Mouse (Mus musculus) hindbrain, embryonic 12.5 days (tissue): ENCODE data around the gene Krtap13-1. TPM values are rescaled to one million over a fixed set of nuclear protein-coding genes. Genes with fewer than 3 reads are reported as not detected.
"Not testable (repeated sequence)": the region's sequence is repeated elsewhere in the genome, so short reads cannot be mapped to it uniquely, and the experiment has no call there.

Experiments used
- ATAC-seq: fragments of 200-750 bp; cut with Nextera tagmentation; 2 replicates; pipeline ENCODE4 v1.8.0; 2017; ENCODE audit warnings: moderate TSS enrichment; ENCODE audit not compliant: low FRiP score
- H3K27ac ChIP-seq: fragments of 300-500 bp; sonication (generic); 2 replicates; pipeline ENCODE4 v1.5.1; 2016; ENCODE audit warnings: mild to moderate bottlenecking
- H3K27me3 ChIP-seq: fragments of 300-500 bp; sonication (generic); 2 replicates; pipeline ENCODE4 v1.6.1; 2016; ENCODE audit warnings: mild to moderate bottlenecking
- H3K36me3 ChIP-seq: fragments of 300-500 bp; sonication (generic); 2 replicates; pipeline ENCODE4 v1.6.1; 2016; ENCODE audit warnings: mild to moderate bottlenecking
- H3K4me1 ChIP-seq: fragments of 300-500 bp; sonication (generic); 2 replicates; pipeline ENCODE4 v1.6.1; 2016
- H3K4me2 ChIP-seq: fragments of 300-500 bp; sonication (generic); replicated peaks from 2 replicates; pipeline ENCODE4 v1.6.1; 2016; ENCODE audit warnings: mild to moderate bottlenecking
- H3K4me3 ChIP-seq: fragments of 300-500 bp; sonication (generic); 2 replicates; pipeline ENCODE4 v1.5.1; 2016; ENCODE audit warnings: mild to moderate bottlenecking
- H3K9ac ChIP-seq: fragments of 300-500 bp; sonication (generic); 2 replicates; pipeline ENCODE4 v1.6.1; 2016; ENCODE audit warnings: mild to moderate bottlenecking, moderate library complexity
- H3K9me3 ChIP-seq: fragments of 300-500 bp; sonication (generic); replicated peaks from 2 replicates; pipeline ENCODE4 v1.6.1; 2016; ENCODE audit warnings: mild to moderate bottlenecking
- WGBS: fragments of 180-500 bp; shearing (Covaris S2); methylation state at CpG from one replicate; pipeline ENCODE4 v1.1.7; 2016; 5-methylcytosine and 5-hydroxymethylcytosine counted together
- polyA plus RNA-seq: library from polyadenylated mRNA; unstranded; fragments of >200 nt; fragmentation: Nextera tagmentation; extraction: Ambion mirVana; gene quantifications from 2 replicates; pipeline ENCODE4 v1.2.1, GENCODE M21; 2016

Gene Krtap13-1
- polyA plus RNA-seq, 1 experiment from 2014 or later = not detected

- no peak overlapping the region for H3K4me2 ChIP-seq
- no peaks in the 10 kb centered on the region for H3K4me1 ChIP-seq
- no peaks in the 10 kb centered on the region for H3K27me3 ChIP-seq
- ATAC-seq = no peak
- 84% methylated on average over 4 of the region's 4 CpGs for WGBS
- no peak overlapping the region for H3K4me3 ChIP-seq
- H3K9ac ChIP-seq = no peak overlapping the region
- H3K27ac ChIP-seq = no peak overlapping the region
- no peaks in the 10 kb centered on the region for H3K9me3 ChIP-seq
- no peaks in the 10 kb centered on the region for H3K36me3 ChIP-seq
Observed at GRCm38 (mm10) chr16:88747943-88748342, 19.3 kb downstream of the Krtap13-1 start.

DNA sequence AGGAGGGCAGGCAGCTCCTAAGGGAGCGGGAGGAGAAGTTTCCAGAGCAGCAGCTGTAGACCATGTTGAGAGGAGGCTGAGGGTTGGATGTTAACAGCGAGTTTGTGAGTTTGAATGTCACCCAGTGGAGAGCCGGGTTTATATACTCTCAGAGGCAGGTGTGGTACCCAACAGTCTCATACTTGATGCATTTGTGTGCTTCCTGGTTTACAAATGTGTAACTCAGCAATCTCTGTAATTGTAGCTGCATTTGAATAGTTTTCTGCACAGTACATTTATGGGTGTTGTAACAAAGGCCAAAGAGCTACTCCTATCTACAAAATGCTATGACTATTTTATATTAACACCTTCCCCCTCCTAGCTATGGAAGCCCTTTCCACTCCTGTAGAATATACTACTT, 22.9 kb downstream of the Krtap13-1 start, which contains the start of gene Krtap13:
Gene Krtap13, minus strand, starts transcription at position 101 of the 400 bp plus-strand sequence.
- H3K4me2 ChIP-seq, H3K27ac ChIP-seq, H3K9ac ChIP-seq, H3K9me3 ChIP-seq, ATAC-seq, H3K4me3 ChIP-seq, H3K36me3 ChIP-seq, H3K27me3 ChIP-seq, H3K4me1 ChIP-seq: not testable (repeated sequence)
- 88% methylated on average over 3 of the region's 3 CpGs for WGBS

GRCm38 (mm10) chr16:88758547-88758946, 29.9 kb downstream of the Krtap13-1 start, which contains the start of gene 2310034C09Rik:
Gene 2310034C09Rik, plus strand, starts transcription at chr16:88758847.
- not testable (repeated sequence) for H3K9ac ChIP-seq, ATAC-seq, H3K4me1 ChIP-seq, H3K4me3 ChIP-seq, H3K4me2 ChIP-seq, H3K27ac ChIP-seq, H3K27me3 ChIP-seq, H3K9me3 ChIP-seq, H3K36me3 ChIP-seq
- WGBS = 92% methylated on average over 3 of the region's 3 CpGs

GRCm38 (mm10) chr16:88774106-88774505, 45.4 kb downstream of the Krtap13-1 start, which contains the start of gene 2310057N15Rik:
Gene 2310057N15Rik, minus strand, starts transcription at chr16:88774206.
- Histone ChIP-seq H3K4me2 (no peak within 1 kb of the TSS), H3K9ac (no peak within 1 kb of the TSS), H3K9me3 (no peaks in the 10 kb centered on the region), H3K4me3 (no peak within 1 kb of the TSS), H3K27me3 (no peaks in the 10 kb centered on the region), H3K36me3 (no peaks in the 10 kb centered on the region), H3K4me1 (no peaks in the 10 kb centered on the region), H3K27ac (no peak within 1 kb of the TSS)
- ATAC-seq = no peak
- whole genome bisulfite sequencing = 84% methylated on average over 2 of the region's 2 CpGs

DNA sequence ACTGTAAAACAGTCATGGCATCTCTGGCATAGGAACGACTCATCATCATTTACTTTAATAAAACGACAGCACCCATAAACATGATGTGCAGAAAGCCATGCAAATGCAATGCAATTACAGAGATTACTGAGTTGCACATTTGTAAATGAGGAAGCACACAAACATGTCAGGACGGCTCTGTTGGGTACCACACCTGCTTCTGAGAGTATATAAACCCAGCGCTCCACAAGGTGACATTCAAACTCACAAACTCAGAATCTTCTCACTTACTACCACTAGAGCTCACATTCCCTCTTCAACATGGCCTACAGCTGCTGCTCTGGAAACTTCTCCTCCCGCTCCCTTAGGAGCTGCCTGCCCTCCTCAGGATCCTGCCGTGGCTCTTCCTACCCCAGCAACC, 48.9 kb downstream of the Krtap13-1 start, which contains the start of gene Gm5965:
Gene Gm5965, plus strand, starts transcription at position 301 of the 400 bp plus-strand sequence.
- WGBS = 91% methylated on average over 6 of the region's 6 CpGs
- no peak within 1 kb of the TSS for H3K4me3 ChIP-seq
- no peaks in the 10 kb centered on the region for H3K36me3 ChIP-seq
- no peak within 1 kb of the TSS for H3K9ac ChIP-seq
- H3K27ac ChIP-seq = no peak within 1 kb of the TSS
- H3K27me3 ChIP-seq = no peaks in the 10 kb centered on the region
- no peak within 1 kb of the TSS for H3K4me2 ChIP-seq
- H3K4me1 ChIP-seq = no peaks in the 10 kb centered on the region
- H3K9me3 ChIP-seq = no peaks in the 10 kb centered on the region
- no peak for ATAC-seq

Other genes starting within 250 kb of the Krtap13-1 start
- not detected in 2 replicates for gene Cldn17, start 221.9 kb upstream of the Krtap13-1 start, polyA plus RNA-seq
- 1.6 and 2.9 TPM in 2 replicates for gene Cldn8, start 165.7 kb upstream of the Krtap13-1 start, polyA plus RNA-seq
- not detected in 2 replicates for gene Krtap24-1, start 116.6 kb upstream of the Krtap13-1 start, polyA plus RNA-seq
- gene 2310079G19Rik, start 101.2 kb upstream of the Krtap13-1 start, polyA plus RNA-seq = not detected in 2 replicates
- gene Krtap26-1, start 81.1 kb upstream of the Krtap13-1 start, polyA plus RNA-seq = not detected in 2 replicates
- not detected in 2 replicates for gene Krtap27-1, start 57.2 kb upstream of the Krtap13-1 start, polyA plus RNA-seq
- gene 2310061N02Rik, start 20.9 kb upstream of the Krtap13-1 start, polyA plus RNA-seq = not detected in 2 replicates
- not detected in 2 replicates for gene Krtap13, start 22.8 kb downstream of the Krtap13-1 start, polyA plus RNA-seq
- gene 2310034C09Rik, start 30.0 kb downstream of the Krtap13-1 start, polyA plus RNA-seq = not detected in 2 replicates
- gene 2310057N15Rik, start 45.3 kb downstream of the Krtap13-1 start, polyA plus RNA-seq = not detected in 2 replicates
- not detected in 2 replicates for gene Gm5965, start 49.0 kb downstream of the Krtap13-1 start, polyA plus RNA-seq
- not detected in 2 replicates for gene Gm20741, start 83.4 kb downstream of the Krtap13-1 start, polyA plus RNA-seq
- not detected in 2 replicates for gene Krtap15, start 91.4 kb downstream of the Krtap13-1 start, polyA plus RNA-seq
- gene Krtap14, start 97.3 kb downstream of the Krtap13-1 start, polyA plus RNA-seq = not detected in 2 replicates
- not detected in 2 replicates for gene Krtap19-1, start 140.5 kb downstream of the Krtap13-1 start, polyA plus RNA-seq
- not detected in 2 replicates for gene Krtap19-2, start 145.4 kb downstream of the Krtap13-1 start, polyA plus RNA-seq
- gene Krtap19-3, start 149.2 kb downstream of the Krtap13-1 start, polyA plus RNA-seq = not detected in 2 replicates
- not detected in 2 replicates for gene Krtap19-4, start 156.2 kb downstream of the Krtap13-1 start, polyA plus RNA-seq
- not detected in 2 replicates for gene Krtap19-5, start 167.6 kb downstream of the Krtap13-1 start, polyA plus RNA-seq
- gene Krtap19-9b, start 203.4 kb downstream of the Krtap13-1 start, polyA plus RNA-seq = not detected in 2 replicates
- not detected in 2 replicates for gene Krtap16-3, start 234.0 kb downstream of the Krtap13-1 start, polyA plus RNA-seq